Mouse (Mus musculus) heart, embryonic 16.5 days (tissue): ENCODE measurements around the gene 4930519G04Rik. TPM values are rescaled to one million over a fixed set of nuclear protein-coding genes. Genes with fewer than 3 reads are reported as not detected.
A peak's percentile ranks its signal among the peaks of the same experiment; 100 is the strongest.
"Not testable (repeated sequence)": the region's sequence is repeated elsewhere in the genome, so short reads cannot be mapped to it uniquely, and the experiment has no call there.

Experiments
- ATAC-seq: fragments of 200-750 bp; cut with Nextera tagmentation; replicated peaks from 2 replicates; pipeline ENCODE4 v1.8.0; 2017; ENCODE audit warnings: moderate number of reproducible peaks; ENCODE audit not compliant: insufficient read depth, low FRiP score; ENCODE audit errors: extremely low read depth
- H3K27ac ChIP-seq: fragments of 300-500 bp; sonication (generic); 2 replicates; pipeline ENCODE4 v1.5.1; 2014; ENCODE audit warnings: mild to moderate bottlenecking, low read length, control low read depth, moderate library complexity
- H3K27me3 ChIP-seq: fragments of 300-500 bp; sonication (generic); 2 replicates; pipeline ENCODE4 v1.6.1; 2014; ENCODE audit warnings: low read length, mixed read lengths; ENCODE audit not compliant: control insufficient read depth, insufficient read depth
- H3K36me3 ChIP-seq: fragments of 300-500 bp; sonication (generic); 2 replicates; pipeline ENCODE4 v1.6.1; 2014; ENCODE audit not compliant: control insufficient read depth, insufficient read depth
- H3K4me1 ChIP-seq: fragments of 300-500 bp; sonication (generic); 2 replicates; pipeline ENCODE4 v1.6.1; 2014; ENCODE audit warnings: low read length, mixed read lengths; ENCODE audit not compliant: control insufficient read depth, insufficient read depth
- H3K4me2 ChIP-seq: fragments of 300-500 bp; sonication (generic); 2 replicates; pipeline ENCODE4 v1.6.1; 2014; ENCODE audit warnings: low read depth, mild to moderate bottlenecking, control low read depth, low read length
- H3K4me3 ChIP-seq: fragments of 300-500 bp; sonication (generic); 2 replicates; pipeline ENCODE4 v1.5.1; 2014; ENCODE audit warnings: mild to moderate bottlenecking, control low read depth, low read length
- H3K9ac ChIP-seq: fragments of 300-500 bp; sonication (generic); 2 replicates; pipeline ENCODE4 v1.6.1; 2014; ENCODE audit warnings: low read length, control low read depth
- H3K9me3 ChIP-seq: fragments of 300-500 bp; sonication (generic); replicated peaks from 2 replicates; pipeline ENCODE4 v1.6.1; 2016; ENCODE audit warnings: low read length; ENCODE audit not compliant: control insufficient read depth
- WGBS: fragments of 180-500 bp; shearing (Covaris S2); extraction: QIAGEN DNeasy Blood & Tissue Kit; methylation state at CpG from one replicate; pipeline ENCODE4 v1.1.7; 2014; 5-methylcytosine and 5-hydroxymethylcytosine counted together
- polyA plus RNA-seq: library from polyadenylated mRNA; unstranded; fragments of >200 nt; fragmentation: Nextera tagmentation; extraction: Ambion mirVana; gene quantifications from 2 replicates; pipeline ENCODE4 v1.2.1, GENCODE M21; 2015

4930519G04Rik gene
- not detected in 2 replicates for polyA plus RNA-seq

DNA sequence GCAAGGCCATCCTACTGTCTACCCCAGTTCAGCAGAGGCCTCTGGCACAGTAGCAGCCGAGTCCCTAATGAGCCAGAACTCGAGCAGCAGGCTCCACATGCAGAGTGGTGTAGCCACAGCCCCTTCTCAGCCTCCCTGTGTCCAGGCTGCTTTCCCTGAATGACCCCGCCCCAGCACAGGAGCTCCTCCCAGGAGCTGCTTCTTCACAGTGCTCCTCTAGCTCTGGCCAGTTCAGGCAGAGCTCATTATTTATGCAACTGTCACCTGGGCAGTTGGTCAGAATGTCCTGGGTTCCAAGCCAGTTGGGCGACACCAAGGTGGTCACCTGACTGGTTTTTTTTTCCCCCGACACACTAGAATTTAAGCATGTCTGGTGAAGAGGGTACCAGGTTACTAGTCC, at the start of gene 4930519G04Rik:
Gene 4930519G04Rik (plus strand): TSS at position 301 of the 400 bp plus-strand sequence.
- ATAC-seq, H3K36me3 ChIP-seq, H3K4me2 ChIP-seq, H3K27ac ChIP-seq, H3K4me3 ChIP-seq, H3K9me3 ChIP-seq, H3K9ac ChIP-seq, H3K27me3 ChIP-seq, H3K4me1 ChIP-seq: not testable (repeated sequence)
- 82% methylated on average over 3 of the region's 5 CpGs for WGBS

- ATAC-seq, result no peak
- Histone ChIP-seq H3K27me3 (no peaks in the 10 kb centered on the region), H3K9me3 (no peaks in the 10 kb centered on the region), H3K4me3 (no peak overlapping the region), H3K27ac (no peak overlapping the region), H3K4me1 (peaks cover 26% of the 10 kb centered on the region), H3K4me2 (no peak overlapping the region), H3K36me3 (peaks cover 38% of the 10 kb centered on the region), H3K9ac (no peak overlapping the region)
- 89% methylated on average over 13 of the region's 13 CpGs for WGBS
Measured at GRCm38 (mm10) chr5:114804335-114804734, 49.1 kb upstream of the 4930519G04Rik start.

- 45% methylated on average over 3 of the region's 3 CpGs for WGBS
- Histone ChIP-seq H3K4me2 (no peak overlapping the region), H3K4me1 (peaks cover 26% of the 10 kb centered on the region), H3K27me3 (no peaks in the 10 kb centered on the region), H3K36me3 (peaks cover 35% of the 10 kb centered on the region), H3K9me3 (no peaks in the 10 kb centered on the region), H3K9ac (no peak overlapping the region), H3K27ac (no peak overlapping the region), H3K4me3 (no peak overlapping the region)
- ATAC-seq, result no peak
Measured at GRCm38 (mm10) chr5:114804958-114805357, 48.5 kb upstream of the 4930519G04Rik start.

DNA sequence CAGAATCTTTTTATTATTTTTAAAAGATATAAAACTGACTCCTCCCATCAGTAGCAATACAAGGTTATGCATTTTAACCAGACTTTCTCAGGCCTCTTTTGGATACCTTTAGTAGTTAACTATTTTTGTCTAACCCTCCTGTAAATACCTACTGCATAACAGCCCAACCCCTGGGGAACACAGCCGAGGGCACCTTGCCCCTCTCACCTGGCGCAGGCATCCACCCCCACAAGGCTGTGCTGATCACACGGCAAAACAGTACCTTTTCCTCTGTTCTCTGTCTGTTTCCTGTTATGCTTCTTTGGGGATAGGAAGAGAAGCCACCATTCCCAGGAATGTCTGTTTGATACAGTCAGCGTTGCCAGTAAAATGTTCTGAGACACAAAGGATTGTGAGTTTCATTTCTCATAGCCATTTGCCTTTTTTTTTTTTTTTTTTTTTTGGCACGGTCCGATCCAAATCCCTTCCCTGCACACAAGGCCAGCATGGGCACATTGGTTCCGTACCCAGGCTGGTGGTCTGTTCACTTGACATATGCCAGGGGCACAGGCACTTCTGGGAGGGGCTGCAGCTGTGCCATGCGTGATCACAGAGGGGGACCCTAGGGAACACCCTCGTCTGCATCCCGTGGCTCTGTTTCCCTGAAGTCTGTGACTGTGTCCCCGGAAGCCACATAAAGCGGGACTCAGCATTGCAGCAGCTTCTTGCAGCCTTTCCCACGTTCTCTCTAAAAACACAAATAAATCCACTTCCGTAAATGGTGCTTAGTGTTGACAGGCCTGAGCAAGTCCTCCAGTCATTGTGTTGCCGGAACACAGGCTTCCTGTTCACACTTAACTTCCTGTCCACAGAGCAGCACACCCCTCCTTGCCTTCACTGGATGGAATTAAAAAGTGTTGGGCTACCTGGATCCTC, 47.8 kb upstream of the 4930519G04Rik start:
- Histone ChIP-seq H3K4me3 (no peak overlapping the region), H3K27ac (peak overlapping the region; percentile 84), H3K9ac (peak overlapping the region; percentile 30; the same call in 1 of the 2 replicates), H3K9me3 (no peaks in the 10 kb centered on the region), H3K4me1 (peaks cover 26% of the 10 kb centered on the region), H3K27me3 (no peaks in the 10 kb centered on the region), H3K36me3 (peaks cover 30% of the 10 kb centered on the region), H3K4me2 (peak overlapping the region; percentile 38)
- 65% methylated on average over 15 of the region's 15 CpGs for WGBS
- ATAC-seq, result peak; percentile 54; the same call in 1 of the 2 replicates

- Histone ChIP-seq H3K36me3 (peaks cover 24% of the 10 kb centered on the region), H3K4me3 (no peak overlapping the region), H3K4me1 (peaks cover 26% of the 10 kb centered on the region), H3K27me3 (no peaks in the 10 kb centered on the region), H3K9ac (peak overlapping the region; percentile 44; the same call in 1 of the 2 replicates), H3K27ac (peak overlapping the region; percentile 84), H3K9me3 (no peaks in the 10 kb centered on the region), H3K4me2 (peak overlapping the region; percentile 38; the same call in 1 of the 2 replicates)
- ATAC-seq, result 0 out of 2 replicates have a peak, but pooled peaks have one; percentile 23
- 76% methylated on average over 8 of the region's 8 CpGs for WGBS
Measured at GRCm38 (mm10) chr5:114806636-114807035, 46.8 kb upstream of the 4930519G04Rik start.

DNA sequence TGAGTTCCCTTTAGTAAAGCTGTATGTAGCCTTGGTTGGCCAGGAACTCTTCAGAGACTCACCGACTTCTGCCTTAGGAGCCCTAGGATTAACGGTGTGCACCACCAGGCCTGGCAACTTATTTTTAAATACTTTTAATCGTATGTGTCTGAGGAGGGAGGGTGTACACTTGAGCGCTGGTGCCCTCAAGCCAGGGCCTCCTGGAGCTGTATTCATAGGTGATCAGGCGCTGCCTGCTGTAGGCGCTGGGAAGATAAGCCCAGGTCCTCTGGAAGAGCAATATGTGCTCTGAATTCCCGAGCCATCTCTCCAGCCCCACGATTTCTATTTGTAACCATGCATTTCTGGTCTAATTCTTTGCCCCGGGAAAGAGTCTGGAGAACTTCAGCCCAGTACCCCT, 46.4 kb upstream of the 4930519G04Rik start:
- Histone ChIP-seq H3K4me2 (peak overlapping the region; percentile 52), H3K4me3 (peak overlapping the region; percentile 16; the same call in 1 of the 2 replicates), H3K4me1 (peaks cover 26% of the 10 kb centered on the region), H3K9me3 (no peaks in the 10 kb centered on the region), H3K36me3 (peaks cover 20% of the 10 kb centered on the region), H3K27ac (peak overlapping the region; percentile 84), H3K9ac (peak overlapping the region; percentile 44), H3K27me3 (no peaks in the 10 kb centered on the region)
- peak; percentile 59 for ATAC-seq
- WGBS, result 27% methylated on average over 9 of the region's 9 CpGs

DNA sequence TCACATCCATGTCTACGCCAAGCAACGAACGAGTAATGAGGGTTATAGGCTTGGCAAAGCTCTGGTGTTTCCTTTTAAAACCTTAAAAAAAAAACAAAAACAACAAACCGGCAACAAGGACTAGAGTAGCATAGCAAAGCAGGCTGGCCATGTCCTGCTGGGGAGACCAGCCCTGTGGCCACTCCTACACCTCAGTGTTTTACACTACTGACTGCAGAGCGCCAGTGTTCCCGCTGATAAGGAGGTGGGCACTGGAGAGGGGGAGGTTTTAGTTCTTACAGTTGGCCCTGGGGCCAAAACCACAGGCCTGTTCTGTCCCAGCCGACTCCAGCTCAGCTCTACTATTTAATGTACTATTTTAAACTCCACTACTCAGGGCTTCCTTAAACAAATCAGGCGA, 46.0 kb upstream of the 4930519G04Rik start:
- Histone ChIP-seq H3K36me3 (peaks cover 20% of the 10 kb centered on the region), H3K9ac (peak overlapping the region; percentile 8), H3K4me3 (peak overlapping the region; percentile 16; the same call in 1 of the 2 replicates), H3K4me2 (peak overlapping the region; percentile 52), H3K4me1 (peaks cover 26% of the 10 kb centered on the region), H3K27ac (peak overlapping the region; percentile 84), H3K9me3 (no peaks in the 10 kb centered on the region), H3K27me3 (no peaks in the 10 kb centered on the region)
- ATAC-seq, result peak; percentile 78
- 15% methylated on average over 8 of the region's 8 CpGs for WGBS

DNA sequence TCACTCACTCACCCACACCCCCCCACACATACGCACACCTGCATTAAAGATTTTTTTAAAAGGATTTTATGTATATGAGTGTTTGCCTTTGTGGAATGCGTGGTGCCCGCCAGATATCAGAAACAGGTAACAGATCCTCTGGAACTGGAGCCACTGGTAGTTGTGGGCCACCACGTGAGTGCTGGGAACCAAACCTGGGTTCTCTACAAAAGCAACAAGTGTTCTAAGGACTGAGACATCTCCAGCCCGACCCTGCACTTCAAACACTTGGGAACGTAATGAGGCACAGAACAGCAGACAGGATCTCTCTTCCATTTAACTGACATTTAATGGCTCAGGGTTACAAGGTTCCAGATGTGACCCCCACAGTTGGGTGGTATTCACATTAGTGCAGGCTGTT, 45.6 kb upstream of the 4930519G04Rik start:
- Histone ChIP-seq H3K27ac (peak overlapping the region; percentile 84), H3K4me2 (peak overlapping the region; percentile 2; the same call in 1 of the 2 replicates), H3K4me1 (peaks cover 28% of the 10 kb centered on the region), H3K36me3 (peaks cover 16% of the 10 kb centered on the region), H3K9me3 (no peaks in the 10 kb centered on the region), H3K4me3 (no peak overlapping the region), H3K9ac (no peak overlapping the region; the same call in 1 of the 2 replicates), H3K27me3 (no peaks in the 10 kb centered on the region)
- WGBS, result 66% methylated on average over 6 of the region's 6 CpGs
- ATAC-seq, result no peak

DNA sequence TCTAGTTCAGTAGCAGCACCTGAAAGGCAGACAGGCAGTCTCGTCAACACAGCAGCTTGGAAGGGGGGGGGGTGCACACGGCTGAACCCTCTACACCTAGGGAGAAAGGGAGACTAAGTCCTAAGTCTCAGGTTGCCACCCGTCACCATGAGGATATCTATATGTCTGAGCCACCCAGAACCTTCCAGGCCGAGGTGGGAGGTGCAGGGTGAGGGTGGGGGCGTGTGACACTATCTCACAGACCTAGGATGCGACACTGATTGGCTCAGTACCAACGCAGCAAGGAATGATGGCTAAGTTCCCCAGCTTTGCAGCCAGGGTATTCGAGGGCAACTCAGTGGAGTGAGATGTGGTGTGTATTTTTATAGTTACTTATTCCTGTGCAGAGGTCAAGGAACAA, 45.1 kb upstream of the 4930519G04Rik start:
- Histone ChIP-seq H3K4me1 (peaks cover 29% of the 10 kb centered on the region), H3K9ac (no peak overlapping the region), H3K4me2 (no peak overlapping the region), H3K4me3 (no peak overlapping the region), H3K9me3 (no peaks in the 10 kb centered on the region), H3K36me3 (peaks cover 13% of the 10 kb centered on the region), H3K27ac (no peak overlapping the region; the same call in 1 of the 2 replicates), H3K27me3 (no peaks in the 10 kb centered on the region)
- ATAC-seq, result no peak
- WGBS, result 74% methylated on average over 8 of the region's 8 CpGs
